Mouse (Mus musculus): ENCODE measurements around the gene Morn5. TPM values are rescaled to one million over a fixed set of nuclear protein-coding genes. Genes with fewer than 3 reads are reported as not detected.

Morn5 gene
- polyA plus RNA-seq, 1 experiment: 2.5 TPM

DNA sequence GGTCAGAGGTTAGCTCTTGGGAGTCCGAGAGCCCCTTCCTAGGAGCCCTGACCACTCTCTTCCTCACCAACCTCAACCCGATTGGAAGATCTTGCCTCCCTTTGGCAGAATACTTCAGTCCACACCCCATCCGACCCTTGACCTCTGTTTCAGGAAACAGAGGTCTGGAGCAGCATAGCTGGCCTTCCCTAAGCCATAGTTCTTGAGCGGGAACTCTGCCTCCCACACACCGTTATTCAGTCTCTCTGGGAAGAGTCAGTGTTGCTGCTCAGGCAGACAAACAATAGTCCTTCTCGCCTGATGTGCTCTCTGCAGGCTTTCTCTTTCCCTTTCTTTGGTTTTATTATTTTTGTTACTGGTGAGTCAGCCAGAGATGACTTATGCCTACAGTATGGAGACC is 50.5 kb downstream of the Morn5 start:
- no peak for DNase-seq
- peaks cover 12% of the 10 kb centered on the region; the same call in 1 of the 2 replicates for H3K27me3 ChIP-seq (ENCODE audit: control insufficient read depth, insufficient read depth, low read length)
- H3K27ac ChIP-seq (ENCODE audit: insufficient read depth, low read length): no peak overlapping the region
- no peak for TF ChIP-seq CTCF (IDR thresholded peaks at IDR 0.05; ENCODE audit: borderline replicate concordance, insufficient read depth, low read depth, low read length)
- TF ChIP-seq POLR2A (IDR thresholded peaks at IDR 0.05; ENCODE audit: borderline replicate concordance, insufficient read depth, low read length): no peak
- no peak overlapping the region for H3K4me3 ChIP-seq (replicated peaks; ENCODE audit: insufficient read depth, low read depth, low read length)
- WGBS: 37% methylated on average over 6 of the region's 6 CpGs
- no peaks in the 10 kb centered on the region for H3K4me1 ChIP-seq (ENCODE audit: control insufficient read depth, insufficient read depth, low read length)

DNA sequence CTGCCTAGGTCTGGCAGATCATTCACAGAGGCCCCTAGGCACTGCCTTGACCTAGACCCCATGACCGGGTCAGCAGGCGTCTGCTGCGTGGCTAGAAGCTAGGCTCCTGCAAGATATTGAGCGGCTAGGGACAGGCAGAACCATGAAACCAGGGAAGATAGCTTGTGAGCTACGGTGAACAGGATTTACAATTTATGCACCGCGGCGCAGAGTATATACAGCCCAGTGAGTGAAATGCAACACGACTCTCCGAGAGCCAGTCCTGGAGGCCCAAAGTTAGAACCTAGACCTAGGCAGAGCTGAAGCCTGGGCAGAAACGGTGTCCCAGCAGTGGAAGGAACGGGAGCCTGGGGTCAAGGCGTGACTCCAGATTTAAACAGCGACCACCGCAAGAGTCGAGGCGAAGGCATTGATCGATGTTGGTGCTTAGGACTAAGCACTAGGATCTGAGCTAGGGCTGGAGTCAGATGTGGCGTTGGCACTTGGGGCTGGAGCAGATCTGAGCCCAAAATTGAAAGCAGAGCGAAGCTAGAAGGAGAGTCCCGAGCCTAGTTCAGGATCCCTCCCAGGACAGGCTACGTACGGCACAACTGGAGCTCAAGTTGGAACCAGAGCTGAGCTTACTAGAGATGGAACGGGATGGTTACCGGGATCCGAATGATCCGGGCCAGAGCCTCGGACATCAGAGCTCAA is 52.8 kb downstream of the Morn5 start:
- Histone ChIP-seq H3K4me1 (ENCODE audit: control insufficient read depth, insufficient read depth, low read length) (peaks cover 5% of the 10 kb centered on the region), H3K4me3 (replicated peaks; ENCODE audit: insufficient read depth, low read depth, low read length) (no peak overlapping the region), H3K27ac (ENCODE audit: insufficient read depth, low read length) (no peak overlapping the region), H3K27me3 (ENCODE audit: control insufficient read depth, insufficient read depth, low read length) (peaks cover 17% of the 10 kb centered on the region; the same call in 1 of the 2 replicates)
- TF ChIP-seq POLR2A (IDR thresholded peaks at IDR 0.05; ENCODE audit: borderline replicate concordance, insufficient read depth, low read length): no peak
- no peak for TF ChIP-seq CTCF (IDR thresholded peaks at IDR 0.05; ENCODE audit: borderline replicate concordance, insufficient read depth, low read depth, low read length)
- 12% methylated on average over 28 of the region's 28 CpGs for WGBS
- no peak for DNase-seq

DNA sequence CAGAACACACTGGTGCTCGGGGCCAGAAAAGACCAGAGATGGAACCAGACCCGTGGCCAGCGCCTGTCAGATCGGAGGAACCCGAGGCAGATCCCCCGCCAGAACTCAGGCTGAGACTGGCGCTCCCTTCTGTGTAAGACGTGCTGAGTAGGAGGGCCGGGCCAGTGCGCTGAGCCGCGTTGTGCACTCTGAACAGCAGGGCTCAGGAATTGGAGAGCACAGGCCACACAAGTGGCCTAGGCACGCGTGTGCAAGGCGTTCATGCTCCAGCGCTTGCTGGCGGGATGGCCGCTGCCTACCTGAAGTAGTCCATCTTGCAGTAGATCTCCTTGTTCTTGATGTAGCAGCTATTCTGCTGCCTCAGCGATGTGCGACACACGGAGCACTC is 53.3 kb downstream of the Morn5 start:
- Histone ChIP-seq H3K4me3 (replicated peaks; ENCODE audit: insufficient read depth, low read depth, low read length) (no peak overlapping the region), H3K27me3 (ENCODE audit: control insufficient read depth, insufficient read depth, low read length) (peaks cover 15% of the 10 kb centered on the region; the same call in 1 of the 2 replicates), H3K4me1 (ENCODE audit: control insufficient read depth, insufficient read depth, low read length) (peaks cover 5% of the 10 kb centered on the region), H3K27ac (ENCODE audit: insufficient read depth, low read length) (no peak overlapping the region)
- TF ChIP-seq CTCF (IDR thresholded peaks at IDR 0.05; ENCODE audit: borderline replicate concordance, insufficient read depth, low read depth, low read length) (no peak), POLR2A (IDR thresholded peaks at IDR 0.05; ENCODE audit: borderline replicate concordance, insufficient read depth, low read length) (no peak)
- peak in 1 of 2 experiments; percentile 25 for DNase-seq
- 5% methylated on average over 21 of the region's 21 CpGs for WGBS

DNA sequence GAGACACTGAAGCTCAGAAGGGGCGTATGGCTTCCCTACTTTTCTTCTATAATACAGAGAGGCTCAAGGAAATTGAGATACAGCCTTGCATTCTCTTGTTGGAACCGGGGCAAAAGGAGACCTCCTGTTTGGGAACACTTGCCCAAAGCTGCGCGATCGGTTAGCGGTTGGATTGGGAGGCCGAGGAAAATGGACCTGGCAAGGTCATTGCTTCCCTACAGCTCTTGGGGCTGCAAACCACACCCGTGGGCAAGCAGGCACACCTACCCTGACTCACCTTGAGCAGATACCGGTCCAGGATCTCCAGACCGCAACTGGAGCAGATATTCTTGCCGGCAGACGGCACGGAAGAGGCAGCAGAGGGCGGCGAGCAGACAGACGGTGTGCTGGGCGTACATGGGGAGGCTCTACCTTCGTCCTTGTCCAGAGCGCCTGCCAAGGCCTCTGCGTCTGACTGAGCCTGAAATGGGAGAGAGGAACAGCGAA is 53.9 kb downstream of the Morn5 start:
- Histone ChIP-seq H3K4me1 (ENCODE audit: control insufficient read depth, insufficient read depth, low read length) (peaks cover 5% of the 10 kb centered on the region), H3K4me3 (replicated peaks; ENCODE audit: insufficient read depth, low read depth, low read length) (peak overlapping the region; percentile 40), H3K27ac (ENCODE audit: insufficient read depth, low read length) (no peak overlapping the region), H3K27me3 (ENCODE audit: control insufficient read depth, insufficient read depth, low read length) (peaks cover 14% of the 10 kb centered on the region; the same call in 1 of the 2 replicates)
- TF ChIP-seq POLR2A (IDR thresholded peaks at IDR 0.05; ENCODE audit: borderline replicate concordance, insufficient read depth, low read length): no peak
- TF ChIP-seq CTCF (IDR thresholded peaks at IDR 0.05; ENCODE audit: borderline replicate concordance, insufficient read depth, low read depth, low read length): no peak
- DNase-seq: peak in 1 of 2 experiments; percentile 24
- WGBS: 1% methylated on average over 21 of the region's 21 CpGs

DNA sequence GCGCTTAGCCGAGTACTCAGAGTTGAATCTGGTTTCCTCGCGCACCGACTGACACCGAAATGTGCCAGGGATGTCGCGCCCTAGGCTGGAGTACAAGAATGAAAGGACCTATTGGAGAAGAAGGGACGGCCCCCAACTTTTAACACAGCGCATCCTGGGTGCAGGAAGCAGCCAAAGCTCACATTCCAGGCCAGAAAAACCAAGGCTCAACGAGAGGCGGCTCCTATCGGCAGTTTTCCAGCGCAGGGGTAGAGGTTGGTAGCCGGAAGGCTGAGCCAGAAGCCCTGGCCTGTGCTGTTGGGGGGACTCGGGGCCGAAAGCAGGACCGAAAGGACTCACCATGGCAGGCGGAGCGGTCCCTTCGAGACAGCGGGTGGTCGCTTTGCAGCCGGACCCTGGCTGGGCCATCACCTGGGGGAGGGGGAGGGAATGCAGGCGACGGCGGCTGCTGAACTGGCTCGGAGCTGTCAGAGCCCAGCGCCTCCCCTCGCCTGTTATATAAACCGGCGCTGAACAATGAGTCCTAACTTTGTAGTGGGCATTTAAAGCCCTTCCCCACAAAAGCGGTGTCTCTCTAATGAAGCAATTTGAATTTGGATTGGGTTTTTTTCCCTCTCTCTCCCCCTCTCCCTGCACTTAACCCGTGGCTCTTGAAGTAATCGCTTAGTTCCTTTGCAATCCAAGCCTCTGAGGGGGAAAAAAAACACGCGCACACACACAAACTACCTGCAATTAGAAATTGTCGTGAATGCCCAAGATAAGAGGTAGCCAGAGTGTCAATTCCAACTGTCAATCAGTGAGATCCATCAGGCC is 54.5 kb downstream of the Morn5 start:
- TF ChIP-seq POLR2A (IDR thresholded peaks at IDR 0.05; ENCODE audit: borderline replicate concordance, insufficient read depth, low read length) (no peak), CTCF (IDR thresholded peaks at IDR 0.05; ENCODE audit: borderline replicate concordance, insufficient read depth, low read depth, low read length) (no peak)
- DNase-seq: peak in 1 of 2 experiments; percentile 27
- WGBS: 1% methylated on average over 38 of the region's 38 CpGs
- Histone ChIP-seq H3K4me3 (replicated peaks; ENCODE audit: insufficient read depth, low read depth, low read length) (peak overlapping the region; percentile 40), H3K27ac (ENCODE audit: insufficient read depth, low read length) (no peak overlapping the region), H3K4me1 (ENCODE audit: control insufficient read depth, insufficient read depth, low read length) (peaks cover 5% of the 10 kb centered on the region), H3K27me3 (ENCODE audit: control insufficient read depth, insufficient read depth, low read length) (peaks cover 12% of the 10 kb centered on the region; the same call in 1 of the 2 replicates)

DNA sequence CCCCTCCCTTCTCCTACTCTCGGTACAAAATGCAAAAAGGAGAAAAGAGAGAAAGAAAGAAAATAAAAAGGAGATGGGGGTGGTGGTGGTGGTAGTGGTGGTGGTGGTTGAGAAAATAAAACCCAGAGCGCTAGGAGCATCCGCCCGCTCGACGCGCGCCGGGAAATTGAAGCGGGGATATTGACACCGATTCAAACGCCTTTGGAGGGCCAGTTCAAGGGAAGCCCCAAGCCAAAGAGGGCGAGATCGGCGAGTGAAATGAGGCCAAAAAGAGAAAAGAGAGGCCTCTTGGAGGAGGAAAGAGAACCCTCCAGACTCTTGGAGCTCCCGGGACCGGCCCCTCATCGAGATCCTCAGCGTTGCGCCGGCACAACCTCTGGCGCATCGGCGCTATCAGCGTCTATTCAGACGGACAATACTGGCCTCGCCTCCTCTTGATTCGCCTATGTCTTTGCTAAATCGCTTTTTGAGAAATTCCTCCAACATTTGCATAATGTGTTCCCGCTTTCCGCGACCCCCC is 55.2 kb downstream of the Morn5 start:
- Histone ChIP-seq H3K4me1 (ENCODE audit: control insufficient read depth, insufficient read depth, low read length) (peaks cover 5% of the 10 kb centered on the region), H3K27me3 (ENCODE audit: control insufficient read depth, insufficient read depth, low read length) (peaks cover 12% of the 10 kb centered on the region; the same call in 1 of the 2 replicates), H3K27ac (ENCODE audit: insufficient read depth, low read length) (no peak overlapping the region), H3K4me3 (replicated peaks; ENCODE audit: insufficient read depth, low read depth, low read length) (no peak overlapping the region)
- WGBS: 1% methylated on average over 32 of the region's 32 CpGs
- DNase-seq: peak in 1 of 2 experiments; percentile 29
- no peak for TF ChIP-seq CTCF (IDR thresholded peaks at IDR 0.05; ENCODE audit: borderline replicate concordance, insufficient read depth, low read depth, low read length)

DNA sequence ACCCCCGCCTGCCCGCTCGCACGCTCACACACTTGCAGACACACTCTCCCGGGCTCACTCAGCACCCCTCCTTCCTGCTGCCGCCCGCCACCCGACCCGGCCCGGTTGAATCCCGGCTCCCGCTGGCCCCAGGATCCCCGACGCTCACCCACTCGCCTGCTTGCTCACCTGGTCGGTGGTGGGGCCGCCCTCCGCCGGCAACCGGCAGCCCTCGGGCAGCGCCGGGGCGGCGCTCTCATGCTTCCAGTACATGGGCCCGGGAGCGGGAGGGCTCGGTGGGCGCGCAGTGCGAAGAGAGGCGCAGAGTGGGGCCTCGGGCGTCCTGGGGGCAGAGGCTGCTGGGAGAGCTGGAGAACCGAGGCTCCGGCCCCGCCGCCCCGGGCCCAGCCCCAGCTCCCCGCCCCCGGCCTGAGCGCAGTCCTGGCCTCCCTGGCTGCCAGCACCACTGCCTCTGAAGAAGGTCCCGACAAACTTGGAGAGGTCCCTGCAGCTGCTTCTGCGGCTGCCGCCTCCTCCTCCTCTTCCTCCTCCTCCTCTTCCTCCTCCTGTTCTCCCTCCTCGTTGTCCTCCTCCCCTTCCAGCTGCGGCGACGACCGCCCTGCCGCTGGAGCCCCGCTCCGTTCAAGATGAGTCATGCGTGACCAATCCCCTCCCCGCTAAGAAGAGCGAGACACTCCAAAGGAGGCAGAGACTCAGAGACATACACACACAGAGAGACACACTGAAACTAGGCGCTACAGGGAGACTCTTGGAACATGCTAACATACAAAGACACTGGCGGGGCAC is 55.9 kb downstream of the Morn5 start, which contains the start of gene Lhx6:
Gene Lhx6, minus strand, starts transcription at position 453 of the 786 bp plus-strand sequence.
- TF ChIP-seq CTCF (IDR thresholded peaks at IDR 0.05; ENCODE audit: borderline replicate concordance, insufficient read depth, low read depth, low read length): no peak
- no peak for TF ChIP-seq POLR2A (IDR thresholded peaks at IDR 0.05; ENCODE audit: borderline replicate concordance, insufficient read depth, low read length)
- H3K27ac ChIP-seq (ENCODE audit: insufficient read depth, low read length): no peak within 1 kb of the TSS
- H3K4me3 ChIP-seq (replicated peaks; ENCODE audit: insufficient read depth, low read depth, low read length): no peak within 1 kb of the TSS
- peaks cover 5% of the 10 kb centered on the region for H3K4me1 ChIP-seq (ENCODE audit: control insufficient read depth, insufficient read depth, low read length)
- WGBS: 2% methylated on average over 58 of the region's 58 CpGs
- H3K27me3 ChIP-seq (ENCODE audit: control insufficient read depth, insufficient read depth, low read length): peaks cover 12% of the 10 kb centered on the region; the same call in 1 of the 2 replicates
- DNase-seq: no peak
